Mouse (Mus musculus) T-helper 1 cell (primary cell): Measurements from ENCODE around the gene Kctd13.

Experiments
- in situ Hi-C: fragments of 300-600 bp; cut with MboI, MseI; formaldehyde crosslinking; loops from one replicate; pipeline ENCODE4 v1.15.1; 2025; ENCODE audit warnings: high pct_unique_total_duplicates

Gene Kctd13

DNA sequence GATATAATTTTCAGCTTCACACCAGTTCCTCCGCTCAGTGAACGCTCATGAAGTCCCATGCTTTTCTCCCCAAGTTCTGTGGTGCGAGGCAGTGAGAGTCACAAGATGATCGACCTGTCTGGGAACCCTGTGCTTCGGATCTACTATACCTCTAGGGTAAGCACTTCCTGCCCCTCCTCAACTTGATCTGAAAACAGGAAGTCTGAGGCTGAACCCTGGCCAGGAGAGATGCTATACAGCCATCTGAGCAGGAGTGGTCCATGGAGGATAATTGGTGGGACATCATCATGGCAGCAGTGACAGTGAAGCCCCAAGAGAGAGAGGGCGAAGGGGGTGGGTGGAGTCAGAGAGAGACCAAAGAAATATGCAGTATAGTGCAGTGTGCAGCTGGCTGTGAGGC lies 50.2 kb downstream of the Kctd13 start:
- in situ Hi-C loops, result no loop called here

DNA sequence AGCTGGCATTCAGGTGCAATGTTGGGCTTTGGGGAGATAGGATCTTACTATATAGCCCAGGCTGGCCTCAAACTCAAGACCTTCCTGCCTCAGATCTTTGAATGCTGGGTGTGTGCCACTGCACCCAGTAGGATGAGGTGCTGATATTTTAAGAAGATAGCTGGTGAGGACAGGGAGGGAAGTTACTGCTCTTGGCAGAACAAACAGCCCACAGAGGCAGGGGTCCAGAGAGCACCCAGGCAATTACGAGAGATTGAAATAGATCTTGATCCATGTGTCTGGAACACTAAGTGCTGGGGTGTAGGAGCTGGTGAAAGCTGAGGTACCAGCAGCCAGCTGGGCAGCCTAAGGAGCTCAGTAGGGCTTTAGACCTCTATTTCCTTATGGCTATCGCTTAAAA lies 52.9 kb downstream of the Kctd13 start:
- in situ Hi-C loops, result no loop called here

DNA sequence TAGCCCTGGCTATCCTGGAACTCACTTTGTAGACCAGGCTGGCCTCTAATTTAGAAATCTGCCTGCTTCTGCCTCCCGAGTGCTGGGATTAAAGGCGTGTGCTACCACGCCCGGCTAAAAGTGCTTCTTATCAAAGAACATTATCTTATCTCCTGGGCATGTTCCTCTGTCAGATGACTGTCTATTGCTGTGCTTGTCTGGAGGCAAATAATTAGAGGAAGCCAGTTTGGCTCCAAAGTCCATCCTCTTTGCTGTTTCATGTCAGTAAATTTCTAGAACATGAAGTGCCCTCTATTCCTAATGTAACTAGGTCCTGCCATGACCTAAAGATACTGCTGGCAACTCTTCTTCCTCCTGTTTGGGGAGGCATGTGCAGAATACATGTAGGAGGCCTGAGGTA lies 53.4 kb downstream of the Kctd13 start:
- in situ Hi-C loops, result no loop called here

DNA sequence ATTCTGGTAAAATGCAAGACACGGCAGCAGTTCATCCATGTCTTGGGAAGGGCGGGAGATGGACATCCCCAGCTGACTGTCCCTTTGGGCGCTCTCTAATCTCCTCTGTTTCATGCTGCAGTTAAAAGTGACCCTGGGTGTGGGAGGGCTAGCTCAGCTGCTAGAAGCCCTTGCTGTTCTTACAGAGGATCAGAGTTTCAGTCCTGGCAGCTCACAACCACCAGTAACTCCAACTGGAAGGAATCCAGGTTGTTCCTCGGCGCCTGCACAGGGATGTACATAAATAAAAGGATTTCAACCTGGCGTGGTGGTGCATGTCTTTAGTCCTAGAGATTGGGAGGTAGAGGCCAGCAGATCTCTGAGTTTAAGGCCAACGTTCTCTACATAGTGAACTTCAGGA lies 54.4 kb downstream of the Kctd13 start:
- in situ Hi-C loops, result no loop called here

DNA sequence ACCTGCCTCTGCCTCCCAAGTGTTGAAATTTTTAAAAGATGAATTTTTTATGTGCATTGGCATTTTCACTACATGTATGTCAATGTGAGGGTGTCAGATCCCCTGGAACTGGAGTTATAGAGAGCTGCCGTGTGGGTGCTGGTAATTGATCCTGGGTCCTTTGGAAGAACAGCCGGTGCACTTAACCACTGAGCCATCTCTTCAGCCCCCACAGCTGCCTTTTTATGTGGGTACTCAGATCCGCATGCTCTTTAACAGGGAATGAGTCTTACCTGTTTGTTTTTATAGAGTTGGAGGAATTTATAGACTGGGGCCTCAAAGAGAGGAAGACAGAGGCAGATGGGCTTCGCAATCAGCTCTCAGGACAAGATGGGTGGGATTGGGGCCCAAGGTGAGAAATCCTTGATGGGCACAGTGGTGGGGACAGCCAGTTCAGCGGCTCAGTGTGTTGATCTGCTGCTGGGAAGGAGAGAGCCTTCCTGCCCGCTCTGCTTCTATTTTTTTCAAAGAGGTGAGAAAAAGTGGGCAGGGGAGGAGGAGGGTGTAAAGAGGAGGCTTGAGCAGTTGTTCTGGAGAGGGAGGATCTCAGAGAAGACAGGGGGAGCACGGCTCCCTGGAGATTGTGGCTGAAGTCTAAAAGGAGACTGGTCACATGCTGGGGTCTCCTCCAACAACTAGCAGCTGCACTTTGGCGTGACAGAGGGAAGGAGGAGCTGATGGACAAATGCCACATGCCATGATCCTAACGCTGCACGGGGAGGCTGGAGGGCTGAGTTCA lies 56.2 kb downstream of the Kctd13 start:
- in situ Hi-C loops, result no loop called here

DNA sequence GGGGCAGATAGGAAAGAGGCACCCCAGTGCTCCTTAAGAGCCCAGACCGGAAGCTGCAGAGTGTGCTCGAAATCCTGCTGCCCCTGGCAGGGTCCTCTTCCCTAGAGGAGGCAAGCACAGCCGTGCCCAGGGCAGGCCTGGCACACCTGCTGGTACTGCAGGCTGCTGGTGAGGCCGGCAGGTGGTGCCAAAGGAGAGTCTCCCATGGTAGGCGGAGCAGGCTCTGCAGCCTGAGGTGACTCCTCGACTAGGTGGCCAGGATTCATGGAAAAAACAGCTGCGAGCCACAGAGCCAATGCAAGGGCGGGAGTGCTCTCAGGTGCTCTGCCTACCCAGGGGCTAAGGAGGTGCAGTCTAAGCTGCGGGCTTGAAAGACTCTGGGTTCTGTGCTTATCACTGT lies 57.6 kb downstream of the Kctd13 start:
- in situ Hi-C loops, result no loop called here

DNA sequence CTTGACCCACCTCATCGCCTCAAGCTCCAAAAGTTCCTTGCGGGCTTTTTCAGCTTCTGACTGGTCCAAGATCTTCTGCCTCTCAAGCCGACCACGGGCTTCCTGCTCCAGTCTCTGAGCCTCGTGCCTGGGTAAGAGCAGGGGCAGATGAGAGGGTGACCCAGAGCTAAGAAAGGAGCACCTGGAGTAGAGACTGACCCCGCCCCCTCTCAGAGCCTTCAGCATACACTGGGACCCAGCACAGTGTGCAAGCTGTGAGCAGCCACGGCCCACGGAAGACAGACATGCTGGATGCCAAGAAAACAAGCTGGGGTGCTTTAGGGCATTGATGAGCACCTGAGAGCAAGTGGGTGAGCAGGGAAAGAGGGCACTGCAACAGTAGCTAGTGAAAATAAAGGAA lies 60.1 kb downstream of the Kctd13 start:
- in situ Hi-C loops, result no loop called here
